In genomic region chr4:138261843-138262681, GRCm38 (mm10) we compare ENCODE assay signal across 8 mouse cellular contexts. TPM values are rescaled to one million over a fixed set of nuclear protein-coding genes. Genes with fewer than 3 reads are reported as not detected.
DNase-seq lines count a peak whose midpoint lies in the region; ATAC-seq lines count a peak whose summit lies in the region.

No protein-coding gene starts in this region.

- intact Hi-C loops in gastrocnemius, postnatal 36 days (cut with DNase I): no loop called here
- intact Hi-C loops in left cerebral cortex, postnatal 36 days (cut with DNase I): no loop called here

- H3K4me3 ChIP-seq in intestine, embryonic 15.5 days (replicated peaks): peak overlapping the region; percentile 88
- peak overlapping the region; percentile 78 for H3K4me3 ChIP-seq in midbrain, embryonic 10.5 days

- peaks cover 4% of the 10 kb centered on the region for H3K4me1 ChIP-seq in intestine, embryonic 15.5 days (replicated peaks)
- H3K4me1 ChIP-seq in midbrain, embryonic 10.5 days: peaks cover 28% of the 10 kb centered on the region

- peak overlapping the region; percentile 39 for H3K9ac ChIP-seq in intestine, embryonic 15.5 days

- H3K4me2 ChIP-seq in intestine, embryonic 15.5 days (replicated peaks): peak overlapping the region; percentile 91

- under 1% methylated on average over 74 of the region's 78 CpGs for WGBS in intestine, embryonic 15.5 days
- WGBS in midbrain, embryonic 10.5 days: under 1% methylated on average over 78 of the region's 78 CpGs

- no peaks in the 10 kb centered on the region for H3K27me3 ChIP-seq in intestine, embryonic 15.5 days (replicated peaks)
- peaks cover 67% of the 10 kb centered on the region for H3K27me3 ChIP-seq in midbrain, embryonic 10.5 days (ENCODE audit: low read depth, poor library complexity, severe bottlenecking)

- no peaks in the 10 kb centered on the region for H3K9me3 ChIP-seq in intestine, embryonic 15.5 days
- H3K9me3 ChIP-seq in midbrain, embryonic 10.5 days (replicated peaks): no peaks in the 10 kb centered on the region

- DNase-seq in adrenal gland, adult (ENCODE audit: inconsistent age in 2 of 2, low spot score in 1 of 2): peak; percentile 91 to 97
- peak; percentile 86 for DNase-seq in embryo, embryonic 10.5 days (ENCODE audit: low spot score)
- DNase-seq in gastrocnemius, postnatal 36 days: peak; percentile 69 to 80
- peak; percentile 93 to 95 for DNase-seq in left cerebral cortex, postnatal 36 days (ENCODE audit: low spot score in 2 of 2)
- DNase-seq in midbrain, embryonic 10.5 days (ENCODE audit: low spot score): peak; percentile 93
- DNase-seq in right cerebral cortex, postnatal 36 days (ENCODE audit: low spot score in 2 of 2): peak; percentile 84 to 87
- DNase-seq in urinary bladder, postnatal 4 days (ENCODE audit: low spot score in 2 of 2): peak; percentile 85 to 89

- no peak overlapping the region for H3K27ac ChIP-seq in intestine, embryonic 15.5 days
- H3K27ac ChIP-seq in midbrain, embryonic 10.5 days (replicated peaks): peak overlapping the region; percentile 70

- ATAC-seq in intestine, embryonic 15.5 days: peak; percentile 96

- no peaks in the 10 kb centered on the region for H3K36me3 ChIP-seq in intestine, embryonic 15.5 days
- H3K36me3 ChIP-seq in midbrain, embryonic 10.5 days: no peaks in the 10 kb centered on the region

RNA-seq across cellular contexts. Expression of gene Kif17, which starts 11.8 kb away (rescaled TPM):
- not detected for total RNA-seq in gastrocnemius, postnatal 36 days (2021)
- 0.83 and 0.95 TPM in 2 replicates for polyA plus RNA-seq in intestine, embryonic 15.5 days (2015; fragmentation: Nextera tagmentation; extraction: Ambion mirVana)
- total RNA-seq in left cerebral cortex, postnatal 36 days (2021): 10 to 100 TPM; 24.5 to 29.4 TPM
- polyA plus RNA-seq in midbrain, embryonic 10.5 days (2016; fragmentation: Nextera tagmentation; extraction: Ambion mirVana): 0.53 and 0.55 TPM in 2 replicates

RNA-seq across cellular contexts. Expression of gene Sh2d5, which starts 11.9 kb away (rescaled TPM):
- under 1 TPM; 0.08 to 0.12 TPM for total RNA-seq in gastrocnemius, postnatal 36 days (2021)
- 0.62 and 0.69 TPM in 2 replicates for polyA plus RNA-seq in intestine, embryonic 15.5 days (2015; fragmentation: Nextera tagmentation; extraction: Ambion mirVana)
- total RNA-seq in left cerebral cortex, postnatal 36 days (2021): 10 to 100 TPM; 66.7 to 74.0 TPM
- polyA plus RNA-seq in midbrain, embryonic 10.5 days (2016; fragmentation: Nextera tagmentation; extraction: Ambion mirVana): 0.83 and 1.3 TPM in 2 replicates

RNA-seq across cellular contexts. Expression of gene Ddost, which starts 42.5 kb away (rescaled TPM):
- total RNA-seq in gastrocnemius, postnatal 36 days (2021): 10 to 100 TPM; 31.3 to 31.8 TPM
- polyA plus RNA-seq in intestine, embryonic 15.5 days (2015; fragmentation: Nextera tagmentation; extraction: Ambion mirVana): 379 and 414 TPM in 2 replicates
- total RNA-seq in left cerebral cortex, postnatal 36 days (2021): 10 to 100 TPM; 84.1 to 91.4 TPM
- polyA plus RNA-seq in midbrain, embryonic 10.5 days (2016; fragmentation: Nextera tagmentation; extraction: Ambion mirVana): 281 and 282 TPM in 2 replicates

RNA-seq across cellular contexts. Expression of gene Hp1bp3, which starts 46.0 kb away (rescaled TPM):
- total RNA-seq in gastrocnemius, postnatal 36 days (2021): 10 to 100 TPM; 46.7 to 52.0 TPM
- 110 and 129 TPM in 2 replicates for polyA plus RNA-seq in intestine, embryonic 15.5 days (2015; fragmentation: Nextera tagmentation; extraction: Ambion mirVana)
- 100 to 1,000 TPM; 178 to 184 TPM for total RNA-seq in left cerebral cortex, postnatal 36 days (2021)
- polyA plus RNA-seq in midbrain, embryonic 10.5 days (2016; fragmentation: Nextera tagmentation; extraction: Ambion mirVana): 153 and 178 TPM in 2 replicates

Comparison
In these comparisons a context has a peak if more than half of its experiments do, and no peak if none do; other contexts are left out.
1. RNA of gene Kif17, which starts 11.8 kb away (total RNA-seq): 24.5 to 29.4 TPM in left cerebral cortex, postnatal 36 days; not detected in gastrocnemius, postnatal 36 days; every median in the first group is over 10 times any median in the second.
2. RNA of gene Sh2d5, which starts 11.9 kb away (total RNA-seq): 66.7 to 74.0 TPM in left cerebral cortex, postnatal 36 days; 0.08 to 0.12 TPM in gastrocnemius, postnatal 36 days; every median in the first group is over 10 times any median in the second.
3. Peak in every context shown above with its lines, with median percentiles within 50 percentile points of each other: DNase-seq.